Mouse (Mus musculus) cortical plate, adult 2 months (tissue): ENCODE results near the gene Ankrd52. TPM values are rescaled to one million over a fixed set of nuclear protein-coding genes. Genes with fewer than 3 reads are reported as not detected.

Experiments used
- H3K27ac ChIP-seq: fragments of 200-500 bp; 2 replicates; pipeline ENCODE4 v1.5.1; 2012; ENCODE audit warnings: low read length, control low read depth, inconsistent platforms; ENCODE audit not compliant: insufficient read depth
- H3K4me1 ChIP-seq: fragments of 200-500 bp; 2 replicates; pipeline ENCODE4 v1.6.1; 2011; ENCODE audit warnings: low read length; ENCODE audit not compliant: control insufficient read depth, insufficient read depth
- H3K4me3 ChIP-seq: fragments of 200-500 bp; 2 replicates; pipeline ENCODE4 v1.5.1; 2011; ENCODE audit warnings: mild to moderate bottlenecking, low read length, control low read depth; ENCODE audit not compliant: insufficient read depth
- CTCF ChIP-seq: fragments of 200-500 bp; IDR thresholded peaks from 2 replicates; pipeline ENCODE4 v1.5.1; 2011; ENCODE audit warnings: mild to moderate bottlenecking, control low read depth, low read length; ENCODE audit not compliant: insufficient read depth; ENCODE audit errors: extremely low read depth
- POLR2A ChIP-seq: fragments of 200-500 bp; IDR thresholded peaks from 2 replicates; pipeline ENCODE4 v1.6.1; 2011; ENCODE audit warnings: mild to moderate bottlenecking, low read length, control low read depth; ENCODE audit not compliant: insufficient read depth; ENCODE audit errors: extremely low read depth
- polyA plus RNA-seq: library from polyadenylated mRNA; depleted of rRNA; stranded (reverse); fragments of >200 nt; gene quantifications from 2 replicates; pipeline ENCODE4 v1.2.3, GENCODE M21; 2012

Gene Ankrd52
- polyA plus RNA-seq, 1 experiment: 30.4 TPM

DNA sequence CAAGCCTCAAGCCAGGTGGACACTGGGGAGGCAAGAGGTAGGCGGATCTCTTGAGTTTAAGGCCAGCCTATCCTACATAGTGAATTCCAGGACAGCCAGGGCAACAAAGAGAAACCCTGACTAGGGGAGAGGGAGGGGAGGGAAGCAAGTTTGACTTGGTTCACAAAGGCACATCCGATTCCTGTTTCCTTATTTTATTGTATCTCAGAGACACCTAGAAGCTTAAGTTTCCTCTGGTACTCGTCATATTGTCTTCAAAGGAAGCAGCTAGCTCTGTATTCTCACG, 33.6 kb downstream of the Ankrd52 start:
- TF ChIP-seq CTCF (no peak), POLR2A (no peak)
- Histone ChIP-seq H3K4me3 (peak overlapping the region; percentile 78; the same call in 1 of the 2 replicates), H3K4me1 (peaks cover 7% of the 10 kb centered on the region; the same call in 1 of the 2 replicates), H3K27ac (peak overlapping the region; percentile 44; the same call in 1 of the 2 replicates)

DNA sequence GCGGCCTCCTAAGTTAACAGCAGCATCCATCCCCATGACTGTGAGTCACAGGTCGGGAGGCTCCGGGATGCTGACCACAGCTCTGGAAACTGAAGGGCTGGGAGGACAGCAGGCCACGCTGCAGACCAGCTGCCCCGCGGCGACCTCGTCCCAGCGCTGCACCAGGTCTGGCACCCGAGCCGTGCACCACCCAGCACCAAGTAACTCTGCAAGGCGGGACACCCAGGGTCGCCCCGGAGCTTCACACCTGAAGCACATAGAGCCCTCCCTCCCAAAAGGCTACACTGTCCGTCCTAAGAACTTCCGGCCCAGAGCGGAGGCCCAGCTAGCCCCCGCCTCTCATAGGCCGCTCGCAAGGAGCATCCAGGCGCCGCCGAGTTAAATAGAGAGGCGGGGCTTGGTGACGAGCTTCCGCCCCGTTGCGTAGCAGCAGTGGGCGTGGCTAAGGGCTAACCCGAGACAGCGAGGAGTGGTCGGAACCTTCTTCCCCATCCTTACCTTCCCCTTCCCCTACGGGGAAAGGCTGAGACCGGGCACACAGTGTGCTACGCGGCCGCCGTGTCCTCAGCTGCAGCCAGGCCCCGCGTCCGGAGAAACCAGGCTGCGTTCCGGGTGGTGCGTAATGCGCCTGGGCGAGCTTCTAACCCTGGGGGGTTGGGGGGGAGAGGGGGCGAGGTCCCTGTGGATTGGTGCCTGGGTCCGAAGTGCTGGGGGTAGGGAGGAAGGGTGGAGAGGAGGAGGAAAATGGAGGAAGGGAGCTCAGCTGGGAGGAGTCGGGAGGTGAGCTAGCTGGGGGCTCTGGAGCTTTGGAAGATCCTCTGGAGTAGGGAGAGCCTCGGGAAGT, 34.5 kb downstream of the Ankrd52 start, which contains the start of the genes Nabp2 and Rnf41:
Nabp2 (minus strand) TSS at position 282 of the 844 bp plus-strand sequence.
Rnf41 (plus strand) TSS at position 447 of the 844 bp plus-strand sequence.
- TF ChIP-seq CTCF (no peak), POLR2A (peak; percentile 96)
- H3K4me1 ChIP-seq: peaks cover 7% of the 10 kb centered on the region; the same call in 1 of the 2 replicates
- H3K4me3 ChIP-seq: peak within 1 kb of the TSS; percentile 78
- H3K27ac ChIP-seq: peak within 1 kb of the TSS; percentile 44

DNA sequence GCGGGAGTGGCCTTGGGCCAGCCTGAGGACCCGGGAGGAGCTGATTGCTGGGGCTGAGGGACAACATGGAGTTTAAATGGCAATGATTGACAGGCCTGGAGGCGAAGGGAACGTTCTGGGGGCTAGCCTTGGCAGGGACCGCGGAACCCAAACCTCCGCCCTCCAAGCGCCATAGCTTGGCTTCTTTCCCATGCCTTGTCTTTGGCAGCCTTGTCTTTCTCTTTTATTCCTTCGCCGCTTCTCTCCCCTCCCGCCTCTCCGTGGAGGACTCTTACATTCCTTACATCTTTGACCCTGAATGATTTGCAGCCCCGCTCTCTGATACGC, 35.1 kb downstream of the Ankrd52 start:
- TF ChIP-seq CTCF (no peak), POLR2A (no peak)
- H3K4me1 ChIP-seq: peaks cover 7% of the 10 kb centered on the region; the same call in 1 of the 2 replicates
- H3K27ac ChIP-seq: 0 out of 2 replicates have a peak overlapping the region, but pooled peaks have one; percentile 32
- H3K4me3 ChIP-seq: peak overlapping the region; percentile 78

DNA sequence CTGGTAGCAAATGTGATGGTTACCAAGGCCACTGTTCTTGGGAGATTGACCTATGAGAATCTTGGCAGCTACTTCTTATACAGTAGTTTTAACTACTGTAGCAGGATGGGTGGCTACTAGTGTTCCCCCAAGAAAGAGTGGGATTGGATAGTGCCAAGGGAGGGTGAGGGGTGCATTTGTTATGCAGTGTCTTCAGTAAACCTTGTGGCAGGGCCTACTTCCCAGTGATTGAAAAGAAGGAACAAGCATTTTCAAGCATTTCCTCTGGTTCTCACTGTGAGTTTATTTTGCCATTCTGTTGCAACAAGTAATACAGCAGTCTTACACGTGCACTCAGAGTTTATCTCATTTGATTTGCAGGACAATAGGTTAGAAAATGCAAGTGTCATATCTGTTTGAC, 35.6 kb downstream of the Ankrd52 start:
- Histone ChIP-seq H3K27ac (no peak overlapping the region), H3K4me1 (peaks cover 7% of the 10 kb centered on the region; the same call in 1 of the 2 replicates)
- TF ChIP-seq POLR2A (no peak), CTCF (no peak)

DNA sequence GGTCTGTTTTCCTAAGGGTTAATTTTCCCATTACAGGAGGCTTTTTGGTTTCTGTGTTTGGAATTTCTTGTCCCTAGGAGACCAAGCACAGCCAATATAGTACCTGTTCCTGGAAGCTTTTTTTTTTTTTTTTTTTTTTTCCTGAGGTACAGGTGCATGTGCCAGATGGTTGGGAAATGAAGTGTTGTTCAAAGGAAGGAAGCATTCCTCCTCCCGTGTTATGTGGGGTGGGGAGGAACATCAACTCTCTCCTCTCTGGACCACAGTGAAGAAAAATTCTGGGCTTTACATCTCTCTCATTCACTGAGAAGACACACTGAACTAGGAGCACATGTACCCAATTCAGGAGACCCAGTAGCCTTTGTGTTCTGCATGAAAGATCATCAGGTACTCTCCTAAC, 36.2 kb downstream of the Ankrd52 start:
- TF ChIP-seq CTCF (no peak), POLR2A (no peak)
- Histone ChIP-seq H3K27ac (no peak overlapping the region), H3K4me3 (peak overlapping the region; percentile 78; the same call in 1 of the 2 replicates), H3K4me1 (peaks cover 7% of the 10 kb centered on the region; the same call in 1 of the 2 replicates)

More for the DNA sequence above, 35.6 kb downstream of the Ankrd52 start:
- peak overlapping the region; percentile 78 for H3K4me3 ChIP-seq

DNA sequence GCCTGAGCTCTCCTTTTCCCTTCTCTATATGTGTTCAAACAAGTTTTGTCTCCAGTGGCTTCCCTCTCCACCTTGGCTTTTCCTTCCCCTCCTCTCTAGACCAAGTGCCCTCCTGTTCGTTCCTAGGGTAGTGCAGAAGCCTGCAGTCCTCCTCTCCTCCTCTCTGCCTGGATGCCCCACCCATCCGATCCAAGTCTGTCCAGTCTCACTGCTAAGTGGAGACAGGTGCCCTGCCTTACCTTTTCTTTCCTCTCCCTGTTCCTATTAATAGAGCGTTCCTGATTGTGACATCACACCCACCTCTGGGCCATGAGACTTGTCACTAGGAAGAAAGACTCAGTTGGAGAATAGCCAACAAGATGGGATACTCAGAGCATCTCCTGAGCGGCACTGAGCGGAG, 37.9 kb downstream of the Ankrd52 start:
- no peak for TF ChIP-seq CTCF
- TF ChIP-seq POLR2A: no peak
- Histone ChIP-seq H3K27ac (no peak overlapping the region), H3K4me3 (no peak overlapping the region), H3K4me1 (peaks cover 7% of the 10 kb centered on the region; the same call in 1 of the 2 replicates)

DNA sequence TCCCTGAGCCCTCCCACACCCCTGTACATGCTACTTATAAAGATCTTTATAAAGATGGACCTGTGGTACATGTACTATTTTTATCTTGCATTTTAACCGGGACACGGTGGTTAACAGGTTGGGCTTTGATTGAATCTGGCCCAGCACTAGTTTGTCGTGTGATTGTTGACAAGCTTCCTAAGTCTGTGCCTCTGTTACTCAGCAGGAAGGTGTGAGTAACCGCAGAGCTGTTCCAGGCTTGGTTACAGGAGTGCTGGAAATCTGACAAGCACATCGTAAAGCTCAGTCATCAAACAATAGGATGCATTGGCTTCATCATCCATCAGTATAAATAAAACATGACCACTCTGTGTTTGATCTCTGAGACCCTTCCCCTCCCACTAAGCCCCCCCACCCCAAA, 45.5 kb downstream of the Ankrd52 start:
- H3K4me3 ChIP-seq: no peak overlapping the region
- H3K4me1 ChIP-seq: no peaks in the 10 kb centered on the region
- TF ChIP-seq CTCF (no peak), POLR2A (no peak)
- H3K27ac ChIP-seq: no peak overlapping the region

DNA sequence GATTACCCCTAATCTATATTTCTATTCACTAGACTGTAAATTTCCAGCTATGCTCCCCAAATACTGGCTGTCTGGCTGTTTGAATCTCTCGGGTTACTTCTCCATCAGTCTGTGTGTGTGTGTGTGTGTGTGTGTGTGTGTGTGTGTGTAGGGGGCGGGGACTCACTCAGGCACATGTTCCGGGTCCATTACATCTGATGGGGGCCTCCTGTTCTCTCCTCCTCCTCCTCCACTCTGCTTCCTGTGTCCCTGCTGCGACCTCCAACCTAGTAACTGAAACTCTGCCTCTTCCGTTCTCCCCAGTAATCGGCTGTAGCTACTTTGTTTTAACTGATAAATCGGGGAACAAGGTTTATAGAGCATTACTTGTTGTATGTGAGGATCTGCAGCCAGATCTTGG, 47.7 kb downstream of the Ankrd52 start:
- H3K27ac ChIP-seq: no peak overlapping the region
- H3K4me1 ChIP-seq: no peaks in the 10 kb centered on the region
- no peak for TF ChIP-seq POLR2A
- TF ChIP-seq CTCF: no peak
- no peak overlapping the region for H3K4me3 ChIP-seq

DNA sequence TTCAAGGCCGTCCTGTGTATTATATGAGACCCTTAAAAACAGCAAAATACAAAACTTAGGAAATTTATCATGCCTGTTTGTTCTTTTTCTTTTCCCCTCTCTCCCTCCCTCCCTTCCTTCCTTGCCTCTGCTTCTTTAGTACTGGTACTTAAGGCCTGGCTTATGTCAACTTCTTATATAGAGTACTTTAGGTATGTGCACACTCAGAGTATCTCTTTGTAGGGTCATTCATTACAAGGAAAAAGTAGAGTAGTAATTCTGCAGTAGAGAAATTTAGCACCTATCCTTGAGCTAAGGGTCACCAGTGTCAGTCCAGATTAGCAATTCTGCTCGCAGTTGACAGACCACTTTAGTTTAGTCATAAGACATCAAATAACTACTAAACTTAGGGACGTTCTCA, 48.3 kb downstream of the Ankrd52 start:
- no peaks in the 10 kb centered on the region for H3K4me1 ChIP-seq
- no peak overlapping the region for H3K4me3 ChIP-seq
- H3K27ac ChIP-seq: no peak overlapping the region
- TF ChIP-seq POLR2A: no peak
- TF ChIP-seq CTCF: no peak

DNA sequence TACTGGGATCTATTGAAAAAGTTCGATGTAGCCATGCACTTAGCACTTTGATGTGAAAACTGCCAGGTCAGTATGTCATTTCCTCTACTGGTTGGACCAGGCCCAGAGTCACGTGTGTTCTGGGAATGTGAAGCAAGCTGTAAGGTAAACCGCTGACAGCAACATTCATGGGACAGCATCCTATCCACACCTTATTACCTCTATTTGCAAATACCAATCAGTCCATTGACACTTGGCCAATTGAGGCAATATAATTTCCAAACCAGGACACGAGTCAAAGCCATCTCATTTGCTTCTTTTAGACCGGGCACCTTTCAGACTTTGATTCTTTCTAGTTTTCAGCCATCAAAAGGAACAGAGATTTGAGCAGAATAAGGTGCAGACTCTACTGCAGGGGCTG, 52.1 kb downstream of the Ankrd52 start:
- H3K27ac ChIP-seq: no peak overlapping the region
- no peak overlapping the region for H3K4me3 ChIP-seq
- H3K4me1 ChIP-seq: no peaks in the 10 kb centered on the region
- no peak for TF ChIP-seq CTCF
- no peak for TF ChIP-seq POLR2A
